Mouse (Mus musculus) liver (tissue): ENCODE results near the gene Cib2.

ENCODE experiments used
- DNase-seq: peaks from one replicate; pipeline ENCODE4 v3.0.0-alpha.2; 2020; ENCODE audit warnings: mixed read lengths

Gene Cib2

GRCm38 (mm10) chr9:54544212-54544953 lies 15.6 kb downstream of the Cib2 start:
- DNase-seq: no peak

GRCm38 (mm10) chr9:54540801-54541200 lies 19.2 kb downstream of the Cib2 start:
- no peak for DNase-seq

- DNase-seq: no peak
These were observed 21.3 kb downstream of the Cib2 start, which contains the start of gene Sh2d7 for GRCm38 (mm10) chr9:54538684-54539083. Sh2d7 (plus strand) TSS chr9:54538984.

DNA sequence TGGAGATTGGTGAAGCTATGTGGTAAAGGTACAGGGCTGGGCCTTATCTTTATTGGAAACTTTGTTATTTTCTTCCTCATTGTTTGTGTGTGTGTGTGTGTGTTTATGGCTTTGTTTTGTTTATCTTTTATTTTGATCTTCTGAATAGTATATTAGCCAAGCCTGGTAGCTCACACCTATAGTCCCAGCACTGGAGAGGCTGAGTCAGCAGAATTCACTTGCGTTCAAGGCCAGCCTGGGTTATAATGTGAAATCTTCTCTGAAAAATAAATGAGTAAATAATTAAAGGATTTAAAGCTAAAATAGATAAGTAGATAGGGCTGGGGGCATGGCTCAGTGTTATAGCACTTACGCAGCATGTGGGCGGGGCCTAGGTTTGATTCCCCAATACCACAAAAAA lies 21.8 kb downstream of the Cib2 start:
- DNase-seq: no peak

DNA sequence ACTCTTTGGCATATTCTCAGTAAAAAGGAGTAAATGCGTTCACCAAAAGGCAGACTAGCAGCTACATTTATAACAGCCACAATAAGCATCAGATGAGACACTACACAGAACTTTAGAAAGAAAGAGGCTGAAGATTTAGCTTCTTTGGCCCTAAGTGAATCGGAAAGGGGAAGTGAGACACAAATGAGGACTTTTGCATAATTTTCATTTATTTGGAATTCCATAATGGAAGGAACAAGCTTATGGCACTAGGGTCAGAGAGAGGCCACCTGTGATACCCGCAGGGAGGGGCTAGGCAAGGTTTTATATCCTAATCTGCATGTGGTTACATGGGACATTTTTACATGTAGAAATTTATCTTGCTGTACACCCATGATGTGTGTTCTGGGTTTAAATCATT lies 22.5 kb downstream of the Cib2 start:
- DNase-seq: no peak

GRCm38 (mm10) chr9:54537030-54537429 lies 23.0 kb downstream of the Cib2 start:
- no peak for DNase-seq

DNA sequence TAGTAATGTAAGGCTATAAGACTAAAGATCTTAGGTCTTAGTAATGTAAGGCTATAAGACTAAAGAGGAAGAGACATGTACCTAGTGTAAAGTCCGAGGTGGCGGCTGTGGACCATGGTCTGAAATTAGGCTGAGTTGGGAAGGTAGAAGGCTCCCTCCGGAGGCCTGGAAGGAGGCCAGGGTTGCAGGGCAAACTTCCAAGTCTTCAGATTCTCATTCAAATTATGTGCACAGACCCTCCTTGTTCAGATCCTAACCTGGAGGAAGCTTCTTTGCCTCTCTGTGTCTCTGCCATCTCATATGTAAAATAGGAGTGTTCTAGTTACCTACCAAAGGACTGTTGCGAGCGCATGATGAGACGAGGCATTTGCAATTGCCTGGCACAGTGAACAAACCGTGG lies 23.8 kb downstream of the Cib2 start:
- DNase-seq: no peak

DNA sequence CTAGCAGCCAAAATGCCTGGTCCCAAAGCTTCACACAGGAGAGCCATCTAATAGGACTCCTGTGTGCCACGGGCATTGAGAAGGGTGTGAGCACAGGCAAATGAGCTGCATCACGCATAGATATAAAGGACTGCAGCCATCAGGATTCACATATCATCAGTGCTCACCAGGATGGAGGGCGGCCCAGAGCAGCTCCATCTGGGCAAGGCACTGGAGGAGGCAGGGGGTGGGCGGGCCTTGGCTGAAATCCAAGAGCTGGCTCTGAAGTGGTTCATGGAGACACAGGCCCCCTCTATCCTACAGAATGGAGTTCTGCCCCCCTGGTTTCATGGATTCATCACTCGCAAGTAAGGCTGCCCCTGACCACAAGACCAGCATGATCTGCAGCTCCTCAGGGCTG lies 26.0 kb downstream of the Cib2 start:
- no peak for DNase-seq

GRCm38 (mm10) chr9:54532926-54533325 lies 27.1 kb downstream of the Cib2 start:
- DNase-seq: no peak

- no peak for DNase-seq
These were observed 28.6 kb downstream of the Cib2 start for GRCm38 (mm10) chr9:54531421-54531820.

DNA sequence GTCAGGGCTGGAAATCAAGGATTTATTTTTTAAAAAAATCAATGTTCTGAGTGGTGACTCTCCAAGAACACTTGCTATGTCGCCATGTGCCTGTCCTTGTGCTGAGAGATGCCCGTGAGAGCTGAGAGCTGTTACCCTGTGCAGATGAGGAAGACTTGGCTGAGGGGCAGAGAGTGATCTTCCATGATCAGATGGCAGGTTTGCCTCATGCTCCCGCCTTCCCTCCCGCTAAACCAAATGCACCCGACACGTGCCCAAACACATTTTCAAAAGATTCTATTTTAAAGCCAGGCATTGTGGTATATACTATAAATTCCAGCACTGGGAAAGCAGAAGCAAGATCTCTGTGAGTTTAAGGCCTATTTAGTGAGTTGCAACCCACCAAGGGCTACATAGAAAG lies 29.2 kb downstream of the Cib2 start:
- DNase-seq: no peak

- no peak for DNase-seq
These were observed 30.1 kb downstream of the Cib2 start for GRCm38 (mm10) chr9:54529950-54530349.

DNA sequence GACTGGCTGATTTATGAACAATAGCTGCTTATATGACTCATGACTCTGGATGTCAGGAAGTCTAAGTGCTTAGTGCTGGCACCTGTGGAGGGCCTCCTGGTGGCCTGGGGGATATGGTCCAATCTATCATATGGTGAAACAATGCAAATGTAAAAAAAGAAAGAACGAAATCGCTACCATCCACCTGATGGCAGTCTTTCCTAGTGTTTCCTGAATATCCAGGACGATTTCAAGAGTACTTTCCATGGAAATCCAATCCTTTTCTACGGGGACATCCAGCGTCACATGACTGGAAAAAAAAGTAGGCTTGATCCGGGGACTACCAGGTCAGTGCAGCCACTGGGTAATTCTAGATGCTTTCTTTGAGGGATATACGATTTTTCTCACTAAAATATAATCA lies 32.3 kb downstream of the Cib2 start:
- DNase-seq: no peak

GRCm38 (mm10) chr9:54520286-54520685 lies 39.7 kb downstream of the Cib2 start:
- DNase-seq: no peak

DNA sequence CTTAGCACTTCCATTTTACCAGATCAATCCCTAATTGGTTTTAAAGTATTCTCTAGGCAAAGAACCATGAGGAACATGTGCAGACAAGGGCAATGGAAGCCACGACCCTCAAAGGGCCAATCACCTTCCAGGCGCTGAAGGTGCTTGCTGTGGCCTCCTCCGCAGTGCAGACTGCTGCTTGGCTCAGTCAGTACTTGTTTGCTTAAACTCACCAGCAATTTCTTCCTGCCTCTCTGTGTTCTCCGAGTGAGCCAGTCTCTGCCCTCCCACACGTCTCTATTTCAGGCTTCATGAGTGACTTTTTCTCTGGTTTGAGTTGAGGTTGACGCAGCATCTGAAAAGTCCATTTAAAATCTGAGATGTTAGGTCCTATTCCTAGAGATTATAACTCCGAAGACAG lies 41.1 kb downstream of the Cib2 start:
- no peak for DNase-seq

DNA sequence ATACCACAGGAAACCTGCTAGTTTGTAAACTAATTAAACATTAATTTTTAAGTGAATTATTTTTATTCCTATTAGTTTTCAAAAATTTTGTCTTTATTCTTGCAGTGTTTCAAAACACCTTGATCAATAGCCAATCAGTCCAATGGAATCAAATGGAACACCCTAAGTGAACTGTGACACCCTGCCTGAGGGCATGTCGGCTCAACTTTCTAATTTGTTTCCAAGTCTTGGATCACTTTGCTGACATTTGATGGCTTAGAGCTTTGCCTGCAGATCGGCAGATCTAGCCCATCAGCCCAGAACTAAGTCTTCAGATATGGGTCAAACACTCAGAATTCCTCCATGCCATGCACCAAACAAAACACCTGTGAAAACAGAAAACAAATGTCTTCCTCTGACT lies 44.0 kb downstream of the Cib2 start:
- no peak for DNase-seq

GRCm38 (mm10) chr9:54502873-54503272 lies 57.1 kb downstream of the Cib2 start:
- DNase-seq: no peak

GRCm38 (mm10) chr9:54502111-54502495 lies 57.9 kb downstream of the Cib2 start:
- no peak for DNase-seq

GRCm38 (mm10) chr9:54501453-54502110 lies 58.4 kb downstream of the Cib2 start, which contains the start of gene Dmxl2:
Dmxl2 (minus strand) TSS chr9:54501626.
- DNase-seq: peak; percentile 81

- DNase-seq: peak; percentile 12
These were observed 59.1 kb downstream of the Cib2 start for GRCm38 (mm10) chr9:54500832-54501452.

DNA sequence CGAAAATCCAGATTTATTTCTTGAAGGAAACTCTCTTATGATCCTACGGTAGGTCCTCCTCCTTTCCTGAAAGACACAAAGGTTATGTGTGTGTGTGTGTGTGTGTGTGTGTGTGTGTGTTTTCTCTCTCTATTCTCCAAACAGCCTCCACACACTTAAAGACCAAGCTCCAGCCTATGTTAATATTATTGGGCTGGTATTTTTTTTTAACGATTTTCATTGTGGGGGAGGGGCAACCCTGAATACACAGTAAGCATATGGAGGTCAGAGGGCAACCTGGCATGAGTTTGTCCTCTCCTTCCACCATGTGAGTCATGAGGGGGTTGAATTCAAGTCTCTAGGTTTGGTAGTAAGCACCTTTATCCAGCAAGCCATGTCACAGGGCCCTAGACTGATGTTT lies 60.2 kb downstream of the Cib2 start:
- no peak for DNase-seq

DNA sequence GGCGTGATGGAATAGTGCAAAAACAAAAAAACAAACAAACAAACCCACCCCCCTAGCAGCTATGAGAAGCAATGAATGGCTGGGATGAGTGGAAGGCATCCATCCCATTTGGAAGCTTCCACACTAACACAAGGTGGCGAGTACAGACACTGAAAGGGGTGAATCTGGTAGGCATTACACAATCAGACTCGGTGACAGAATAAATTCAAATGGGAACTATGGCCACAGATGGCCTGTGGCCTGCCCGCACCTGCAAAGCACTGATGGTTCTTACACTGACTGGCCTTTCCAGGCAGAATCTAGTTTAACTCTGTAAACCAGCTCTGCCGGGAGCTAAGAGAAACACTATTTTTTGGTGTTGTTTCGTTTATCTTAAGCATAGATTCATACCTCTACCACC lies 60.7 kb downstream of the Cib2 start:
- no peak for DNase-seq
